Mouse (Mus musculus): ENCODE data around the gene Sec61a2. TPM values are rescaled to one million over a fixed set of nuclear protein-coding genes. Genes with fewer than 3 reads are reported as not detected.

The Sec61a2 gene
- polyA plus RNA-seq (2014; fragmentation: Illumina TruSeq; extraction: RNeasy Lipid Tissue Mini Kit (QIAGEN cat#74804); ENCODE audit: low read depth, low replicate concordance): 53.0 TPM

DNA sequence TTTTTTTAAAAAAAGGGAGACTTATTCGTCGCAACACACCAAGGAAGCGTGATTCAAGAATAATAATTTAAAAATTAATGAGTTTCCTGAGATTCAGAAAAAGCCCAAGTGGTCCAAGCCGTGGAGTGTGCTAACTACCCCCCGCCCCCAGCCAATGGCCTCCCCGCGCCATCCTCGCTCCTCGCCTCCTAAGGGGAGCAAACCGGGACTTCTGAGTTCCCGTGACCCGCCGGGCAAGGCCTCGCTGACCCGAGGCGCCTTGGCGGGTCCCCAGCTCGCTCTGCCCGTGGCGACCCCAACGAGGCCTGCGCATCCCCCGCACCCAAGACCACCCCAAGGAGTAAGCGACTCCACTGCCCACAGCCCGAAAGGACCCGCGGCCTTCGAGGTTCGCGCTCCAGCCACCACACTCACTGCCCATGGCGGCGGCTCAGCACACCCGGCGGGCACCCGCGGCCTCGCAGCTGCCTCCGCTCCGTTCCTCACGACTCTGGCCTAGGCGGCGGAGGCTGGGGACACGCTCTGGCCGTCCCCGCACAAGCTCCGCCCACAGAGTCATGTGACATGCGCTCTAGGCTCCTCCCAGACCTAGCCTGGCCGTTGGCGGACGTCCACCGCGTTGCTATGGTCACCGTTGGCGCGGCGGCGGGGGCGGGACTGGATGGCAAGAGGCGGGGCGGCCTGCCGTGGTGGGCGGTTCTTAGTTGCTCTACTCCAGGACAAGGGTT, at the start of gene Sec61a2:
Gene Sec61a2, minus strand, starts transcription at position 590 of the 728 bp plus-strand sequence.

DNA sequence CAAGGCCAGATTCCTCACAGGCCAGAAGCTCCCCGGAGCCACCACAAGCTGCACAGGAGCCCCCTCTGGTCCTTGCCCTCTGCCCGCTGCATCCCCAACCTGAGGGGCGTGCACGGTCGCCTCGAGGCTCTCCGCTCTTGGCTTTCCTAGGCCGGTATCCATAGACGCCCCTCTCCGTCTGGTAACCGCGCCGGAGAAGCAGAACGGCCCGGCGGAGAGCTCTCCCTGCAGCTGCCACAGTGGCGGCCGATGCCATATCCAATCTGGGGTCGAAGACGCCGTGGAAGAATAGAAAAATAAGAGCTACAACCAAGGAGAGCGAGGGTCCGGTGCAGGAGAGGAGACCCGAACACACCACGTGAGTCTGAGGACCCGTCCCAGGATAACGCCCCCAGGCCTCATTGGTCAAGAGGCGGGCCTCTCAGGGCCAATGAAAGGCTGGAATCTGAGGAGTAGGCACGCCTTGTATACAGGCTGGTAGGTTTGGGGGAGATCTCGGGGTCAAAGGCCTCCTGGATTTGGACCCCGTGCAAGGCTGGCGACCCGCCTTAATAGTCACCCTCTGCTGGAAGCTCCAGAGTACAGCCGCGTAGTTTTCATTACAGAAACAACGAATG, 47.3 kb upstream of the Sec61a2 start, which contains the start of gene Dhtkd1:
Gene Dhtkd1, minus strand, starts transcription at position 377 of the 617 bp plus-strand sequence.

DNA sequence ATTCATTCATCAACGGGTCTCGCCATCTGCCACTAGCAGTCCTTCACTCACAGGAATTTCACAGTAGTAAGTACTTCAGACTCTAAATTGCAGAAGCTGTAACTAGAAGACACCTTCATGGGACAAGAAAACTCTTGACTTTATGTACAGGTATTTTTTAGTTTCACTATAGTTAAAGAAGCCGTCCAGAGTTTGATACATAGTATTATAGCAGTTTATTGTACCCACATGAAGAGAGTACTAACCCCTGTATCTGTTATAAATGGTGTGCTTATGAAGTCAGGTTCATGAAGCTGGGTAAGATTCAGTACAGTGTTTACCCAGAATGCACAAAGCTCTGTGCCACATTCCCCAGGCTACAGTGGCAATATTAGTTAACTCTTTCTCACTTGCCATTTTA, 32.4 kb downstream of the Sec61a2 start, which contains the start of gene Gm13199:
Gene Gm13199, minus strand, starts transcription at position 101 of the 400 bp plus-strand sequence.

DNA sequence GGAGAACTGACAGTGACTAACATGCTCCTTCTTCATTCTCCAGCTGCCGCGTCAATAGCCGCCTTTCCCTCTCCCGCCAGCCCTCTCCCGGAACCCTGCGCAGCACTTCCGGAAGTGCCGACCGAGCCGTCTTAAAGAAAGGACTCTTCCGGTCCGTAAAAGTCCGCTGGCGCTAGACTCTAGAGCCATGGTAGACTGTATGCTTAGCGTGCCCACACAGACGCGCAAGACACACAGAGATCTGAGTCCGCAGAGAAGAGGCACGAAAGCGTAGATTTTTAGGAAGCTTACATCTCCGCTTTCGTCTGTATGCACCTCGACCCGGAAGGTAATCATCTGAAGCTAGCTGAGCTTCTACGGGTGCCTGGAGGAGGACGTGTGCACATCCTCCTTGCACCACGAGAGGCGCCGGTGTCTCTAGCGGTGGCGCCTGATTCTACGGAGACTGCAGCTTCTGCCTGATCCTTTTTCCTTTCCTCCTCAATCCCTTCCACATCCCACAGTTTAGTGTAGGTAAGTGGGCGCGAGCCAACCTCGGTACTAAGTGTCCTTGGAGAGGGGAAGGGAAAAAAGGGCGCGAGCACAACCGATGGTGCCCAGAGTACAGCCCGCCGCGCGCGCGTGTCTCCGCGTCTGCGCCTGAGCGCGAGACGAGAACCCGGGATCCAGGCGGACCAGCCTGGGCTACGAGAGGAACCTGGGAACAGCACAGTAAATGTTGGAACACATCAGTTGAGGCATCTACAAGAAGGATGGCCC, 50.2 kb downstream of the Sec61a2 start, which contains the start of the genes Nudt5 and Cdc123:
Gene Nudt5, plus strand, starts transcription at position 147 of the 759 bp plus-strand sequence.
Gene Cdc123, minus strand, starts transcription at position 292 of the 759 bp plus-strand sequence.

Other genes starting within 250 kb of the Sec61a2 start
- 2.5 TPM for gene Camk1d, start 180.9 kb downstream of the Sec61a2 start, polyA plus RNA-seq (2014; fragmentation: Illumina TruSeq; extraction: RNeasy Lipid Tissue Mini Kit (QIAGEN cat#74804); ENCODE audit: low read depth, low replicate concordance)
- 33.4 TPM for gene Nudt5, start 50.4 kb downstream of the Sec61a2 start, polyA plus RNA-seq (2014; fragmentation: Illumina TruSeq; extraction: RNeasy Lipid Tissue Mini Kit (QIAGEN cat#74804); ENCODE audit: low read depth, low replicate concordance)
- gene Cdc123, start 50.3 kb downstream of the Sec61a2 start, polyA plus RNA-seq (2014; fragmentation: Illumina TruSeq; extraction: RNeasy Lipid Tissue Mini Kit (QIAGEN cat#74804); ENCODE audit: low read depth, low replicate concordance): 162 TPM
- gene Gm13199, start 32.5 kb downstream of the Sec61a2 start, polyA plus RNA-seq (2014; fragmentation: Illumina TruSeq; extraction: RNeasy Lipid Tissue Mini Kit (QIAGEN cat#74804); ENCODE audit: low read depth, low replicate concordance): 1.7 TPM
- gene Dhtkd1, start 47.4 kb upstream of the Sec61a2 start, polyA plus RNA-seq (2014; fragmentation: Illumina TruSeq; extraction: RNeasy Lipid Tissue Mini Kit (QIAGEN cat#74804); ENCODE audit: low read depth, low replicate concordance): 11.1 TPM
- 23.3 TPM for gene Upf2, start 56.0 kb upstream of the Sec61a2 start, polyA plus RNA-seq (2014; fragmentation: Illumina TruSeq; extraction: RNeasy Lipid Tissue Mini Kit (QIAGEN cat#74804); ENCODE audit: low read depth, low replicate concordance)
- gene Proser2, start 234.8 kb upstream of the Sec61a2 start, polyA plus RNA-seq (2014; fragmentation: Illumina TruSeq; extraction: RNeasy Lipid Tissue Mini Kit (QIAGEN cat#74804); ENCODE audit: low read depth, low replicate concordance): 1.8 TPM

All from adipose tissue, adult 10 weeks (tissue).